Mouse (Mus musculus) embryonic facial prominence, embryonic 11.5 days (tissue): ENCODE measurements at regions not wholly inside any gene's neighbourhood (a gene's known extent, or its start where the extent isn't known, plus 50 kb on each side); places are given as distances from the start of the nearest gene placed in this dataset.

Experiments
- ATAC-seq: fragments of 200-750 bp; cut with Nextera tagmentation; replicated peaks from 2 replicates; pipeline ENCODE4 v1.8.0; 2017; ENCODE audit warnings: low read depth; ENCODE audit not compliant: insufficient number of reproducible peaks, low FRiP score, low TSS enrichment
- DNase-seq: peaks from one replicate; pipeline ENCODE4 v3.0.0-alpha.2; 2015; ENCODE audit warnings: low spot score
- H3K27ac ChIP-seq: fragments of 300-500 bp; sonication (generic); replicated peaks from 2 replicates; pipeline ENCODE4 v1.5.1; 2014; ENCODE audit warnings: mild to moderate bottlenecking, low read depth, low read length, control low read depth
- H3K27me3 ChIP-seq: fragments of 300-500 bp; sonication (generic); 2 replicates; pipeline ENCODE4 v1.6.1; 2014; ENCODE audit warnings: mild to moderate bottlenecking, low read length, moderate library complexity, mixed read lengths; ENCODE audit not compliant: control insufficient read depth, insufficient read depth
- H3K36me3 ChIP-seq: fragments of 300-500 bp; sonication (generic); replicated peaks from 2 replicates; pipeline ENCODE4 v1.6.1; 2014; ENCODE audit warnings: low read depth, mild to moderate bottlenecking, low read length, moderate library complexity, mixed read lengths; ENCODE audit not compliant: control insufficient read depth, insufficient read depth
- H3K4me1 ChIP-seq: fragments of 300-500 bp; sonication (generic); 2 replicates; pipeline ENCODE4 v1.6.1; 2014; ENCODE audit warnings: low read length, mixed read lengths; ENCODE audit not compliant: control insufficient read depth, insufficient read depth
- H3K4me2 ChIP-seq: fragments of 300-500 bp; sonication (generic); 2 replicates; pipeline ENCODE4 v1.6.1; 2014; ENCODE audit warnings: low read depth, mild to moderate bottlenecking, control low read depth, low read length, moderate library complexity
- H3K4me3 ChIP-seq: fragments of 300-500 bp; sonication (generic); 2 replicates; pipeline ENCODE4 v1.5.1; 2014; ENCODE audit warnings: low read depth, low read length, control low read depth
- H3K9ac ChIP-seq: fragments of 300-500 bp; sonication (generic); replicated peaks from 2 replicates; pipeline ENCODE4 v1.6.1; 2014; ENCODE audit warnings: mild to moderate bottlenecking, control low read depth, low read length
- H3K9me3 ChIP-seq: fragments of 300-500 bp; sonication (generic); replicated peaks from 2 replicates; pipeline ENCODE4 v1.6.1; 2016; ENCODE audit warnings: mild to moderate bottlenecking, low read length, inconsistent platforms, mixed read lengths; ENCODE audit not compliant: control insufficient read depth
- WGBS: fragments of 180-500 bp; shearing (Covaris S2); extraction: QIAGEN DNeasy Blood & Tissue Kit; methylation state at CpG from one replicate; pipeline ENCODE4 v1.1.7; 2014; 5-methylcytosine and 5-hydroxymethylcytosine counted together

GRCm38 (mm10) chr9:52434215-52434614 lies 245.4 kb downstream of the AI593442 start:
- no peaks in the 10 kb centered on the region for H3K4me1 ChIP-seq
- H3K4me3 ChIP-seq, result no peak overlapping the region
- ATAC-seq, result no peak
- DNase-seq, result no peak
- H3K9me3 ChIP-seq, result no peaks in the 10 kb centered on the region
- H3K9ac ChIP-seq, result no peak overlapping the region
- H3K36me3 ChIP-seq, result no peaks in the 10 kb centered on the region
- WGBS, result 70% methylated on average over 4 of the region's 4 CpGs
- no peaks in the 10 kb centered on the region for H3K27me3 ChIP-seq
- no peak overlapping the region for H3K4me2 ChIP-seq
- no peak overlapping the region for H3K27ac ChIP-seq

- Histone ChIP-seq H3K4me3 (no peak overlapping the region), H3K4me2 (no peak overlapping the region), H3K9me3 (no peaks in the 10 kb centered on the region), H3K27ac (no peak overlapping the region), H3K9ac (no peak overlapping the region), H3K36me3 (no peaks in the 10 kb centered on the region), H3K4me1 (no peaks in the 10 kb centered on the region), H3K27me3 (no peaks in the 10 kb centered on the region)
- WGBS, result 51% methylated on average over 4 of the region's 4 CpGs
- ATAC-seq (no peak), DNase-seq (no peak)
Observed at GRCm38 (mm10) chr9:52425413-52425812, 254.2 kb downstream of the AI593442 start.

GRCm38 (mm10) chr9:52422622-52423021 lies 254.2 kb upstream of the Zc3h12c start:
- Histone ChIP-seq H3K27me3 (no peaks in the 10 kb centered on the region), H3K4me2 (no peak overlapping the region), H3K9me3 (no peaks in the 10 kb centered on the region), H3K9ac (no peak overlapping the region), H3K27ac (no peak overlapping the region), H3K4me3 (no peak overlapping the region), H3K36me3 (no peaks in the 10 kb centered on the region), H3K4me1 (no peaks in the 10 kb centered on the region)
- ATAC-seq (no peak), DNase-seq (no peak)
- WGBS, result 69% methylated on average over 3 of the region's 3 CpGs

- Histone ChIP-seq H3K9ac (no peak overlapping the region), H3K27me3 (no peaks in the 10 kb centered on the region), H3K4me2 (no peak overlapping the region), H3K9me3 (no peaks in the 10 kb centered on the region), H3K4me1 (no peaks in the 10 kb centered on the region), H3K27ac (no peak overlapping the region), H3K36me3 (no peaks in the 10 kb centered on the region), H3K4me3 (no peak overlapping the region)
- no peak for ATAC-seq
- 46% methylated on average over 6 of the region's 6 CpGs for WGBS
- peak; percentile 6 for DNase-seq
Observed at GRCm38 (mm10) chr9:52415706-52416105, 247.3 kb upstream of the Zc3h12c start.

- Histone ChIP-seq H3K9ac (no peak overlapping the region), H3K36me3 (no peaks in the 10 kb centered on the region), H3K4me2 (no peak overlapping the region), H3K27ac (no peak overlapping the region), H3K4me1 (no peaks in the 10 kb centered on the region), H3K27me3 (no peaks in the 10 kb centered on the region), H3K9me3 (no peaks in the 10 kb centered on the region), H3K4me3 (no peak overlapping the region)
- no peak for ATAC-seq
- 93% methylated on average over 6 of the region's 6 CpGs for WGBS
- no peak for DNase-seq
Observed at GRCm38 (mm10) chr9:52407841-52408240, 239.5 kb upstream of the Zc3h12c start.

GRCm38 (mm10) chr9:52402496-52402895 lies 234.1 kb upstream of the Zc3h12c start:
- Histone ChIP-seq H3K9ac (no peak overlapping the region), H3K27ac (no peak overlapping the region), H3K9me3 (no peaks in the 10 kb centered on the region), H3K4me3 (no peak overlapping the region), H3K36me3 (no peaks in the 10 kb centered on the region), H3K4me2 (no peak overlapping the region), H3K4me1 (no peaks in the 10 kb centered on the region), H3K27me3 (no peaks in the 10 kb centered on the region)
- no peak for DNase-seq
- ATAC-seq, result no peak
- 79% methylated on average over 2 of the region's 2 CpGs for WGBS

GRCm38 (mm10) chr9:52379031-52379430 lies 210.7 kb upstream of the Zc3h12c start:
- Histone ChIP-seq H3K4me3 (no peak overlapping the region), H3K9me3 (no peaks in the 10 kb centered on the region), H3K9ac (no peak overlapping the region), H3K36me3 (no peaks in the 10 kb centered on the region), H3K4me2 (no peak overlapping the region), H3K27me3 (no peaks in the 10 kb centered on the region), H3K4me1 (no peaks in the 10 kb centered on the region), H3K27ac (no peak overlapping the region)
- 71% methylated on average over 2 of the region's 2 CpGs for WGBS
- ATAC-seq (no peak), DNase-seq (no peak)

GRCm38 (mm10) chr9:52377761-52378160 lies 209.4 kb upstream of the Zc3h12c start:
- Histone ChIP-seq H3K27ac (no peak overlapping the region), H3K9ac (no peak overlapping the region), H3K4me1 (no peaks in the 10 kb centered on the region), H3K4me3 (no peak overlapping the region), H3K27me3 (no peaks in the 10 kb centered on the region), H3K9me3 (no peaks in the 10 kb centered on the region), H3K4me2 (no peak overlapping the region), H3K36me3 (no peaks in the 10 kb centered on the region)
- no peak for ATAC-seq
- DNase-seq, result no peak

GRCm38 (mm10) chr9:52376914-52377313 lies 208.5 kb upstream of the Zc3h12c start:
- Histone ChIP-seq H3K36me3 (no peaks in the 10 kb centered on the region), H3K4me3 (no peak overlapping the region), H3K4me2 (no peak overlapping the region), H3K27ac (no peak overlapping the region), H3K9me3 (no peaks in the 10 kb centered on the region), H3K4me1 (no peaks in the 10 kb centered on the region), H3K9ac (no peak overlapping the region), H3K27me3 (no peaks in the 10 kb centered on the region)
- DNase-seq (no peak), ATAC-seq (no peak)
- 80% methylated on average over 3 of the region's 3 CpGs for WGBS
